Comparison of ENCODE assay signal across 9 mouse cellular contexts in genomic region chr12:57534517-57534878, GRCm38 (mm10). TPM values are rescaled to one million over a fixed set of nuclear protein-coding genes. Genes with fewer than 3 reads are reported as not detected.
DNase-seq lines count a peak whose midpoint lies in the region; ATAC-seq and TF ChIP-seq lines count a peak whose summit lies in the region.
"Had no signal": no experiment of that assay in that cellular context is flagged by ENCODE, and none has a peak within 500 bp of the region (broad histone marks: within the 10 kb centered on the region; RNA-seq: fewer than 3 reads in every experiment).

No protein-coding gene starts in this region.

- peaks cover 3% of the 10 kb centered on the region; the same call in 1 of the 2 replicates for H3K4me1 ChIP-seq in lung, adult 2 months (ENCODE audit: control insufficient read depth, insufficient read depth, low read length)
- peaks cover 3% of the 10 kb centered on the region for H3K4me1 ChIP-seq in hindbrain, embryonic 11.5 days (replicated peaks; ENCODE audit: control insufficient read depth, insufficient read depth, low read length)
- 0 out of 2 replicates have a peak, but pooled peaks cover 3% of the 10 kb centered on the region for H3K4me1 ChIP-seq in liver, embryonic 13.5 days (replicated peaks)
- H3K4me1 ChIP-seq in stomach, embryonic 14.5 days (ENCODE audit: control insufficient read depth, insufficient read depth, low read length), result no peaks in the 10 kb centered on the region; the same call in 1 of the 2 replicates

- peak; percentile 17 for ATAC-seq in hindbrain, embryonic 11.5 days (ENCODE audit: low FRiP score)
- ATAC-seq in liver, embryonic 13.5 days (ENCODE audit: low read depth), result peak; percentile 30; the same call in 1 of the 2 replicates
- no peak for ATAC-seq in stomach, embryonic 14.5 days (ENCODE audit: insufficient number of reproducible peaks, insufficient read depth, low FRiP score, low read depth)

- H3K36me3 ChIP-seq in hindbrain, embryonic 11.5 days (ENCODE audit: control insufficient read depth, insufficient read depth, low read length), result no peaks in the 10 kb centered on the region
- H3K36me3 ChIP-seq in liver, embryonic 13.5 days, result no peaks in the 10 kb centered on the region
- no peaks in the 10 kb centered on the region for H3K36me3 ChIP-seq in stomach, embryonic 14.5 days (ENCODE audit: control insufficient read depth, insufficient read depth, low read length)

- no peak for TF ChIP-seq CTCF in lung, adult 2 months (IDR thresholded peaks at IDR 0.05; ENCODE audit: insufficient read depth, low read length)

- no peak overlapping the region for H3K4me3 ChIP-seq in lung, adult 2 months (replicated peaks; ENCODE audit: extremely low read depth, low read depth, low read length)
- H3K4me3 ChIP-seq in hindbrain, embryonic 11.5 days (ENCODE audit: low read depth, low read length), result peak overlapping the region; percentile 16
- H3K4me3 ChIP-seq in liver, embryonic 13.5 days (replicated peaks), result no peak overlapping the region
- H3K4me3 ChIP-seq in stomach, embryonic 14.5 days (ENCODE audit: low read depth, low read length), result no peak overlapping the region
- H3K4me3 ChIP-seq: layer of hippocampus, adult 2 months had no signal

- H3K4me2 ChIP-seq in hindbrain, embryonic 11.5 days (replicated peaks; ENCODE audit: low read depth, low read length), result peak overlapping the region; percentile 47
- H3K4me2 ChIP-seq in liver, embryonic 13.5 days, result peak overlapping the region; percentile 34; the same call in 1 of the 2 replicates
- H3K4me2 ChIP-seq in stomach, embryonic 14.5 days (replicated peaks; ENCODE audit: low read depth, low read length), result no peak overlapping the region

- WGBS in lung, adult 2 months, result 2% methylated on average over 4 of the region's 6 CpGs
- 3% methylated on average over 4 of the region's 6 CpGs for WGBS in hindbrain, embryonic 11.5 days
- WGBS in liver, embryonic 13.5 days (ENCODE audit: insufficient replicate concordance), result 0% methylated on average over 6 of the region's 6 CpGs
- 2% methylated on average over 6 of the region's 6 CpGs for WGBS in stomach, embryonic 14.5 days

- H3K9ac ChIP-seq in hindbrain, embryonic 11.5 days (ENCODE audit: low read depth, low read length), result no peak overlapping the region
- H3K9ac ChIP-seq in liver, embryonic 13.5 days, result no peak overlapping the region
- no peak overlapping the region for H3K9ac ChIP-seq in stomach, embryonic 14.5 days (replicated peaks; ENCODE audit: low read depth, low read length)

- DNase-seq in lung, adult 2 months, result peak; percentile 38
- no peak for DNase-seq in lung, postnatal 25 days (ENCODE audit: low spot score)
- peak; percentile 30 for DNase-seq in hindbrain, embryonic 11.5 days (ENCODE audit: low spot score)
- DNase-seq in liver, embryonic 13.5 days, result no peak
- no peak for DNase-seq in cerebellum, adult 8-10 months
- no peak for DNase-seq in right cerebral cortex, postnatal 36 days (ENCODE audit: low spot score in 2 of 2)
- DNase-seq: thymus, adult 18-20 months had no signal

- H3K27ac ChIP-seq in hindbrain, embryonic 11.5 days (ENCODE audit: low read depth, low read length), result no peak overlapping the region
- H3K27ac ChIP-seq in liver, embryonic 13.5 days, result no peak overlapping the region
- H3K27ac ChIP-seq in stomach, embryonic 14.5 days (ENCODE audit: low read length), result peak overlapping the region; percentile 91; the same call in 1 of the 2 replicates
- H3K27ac ChIP-seq: layer of hippocampus, adult 2 months had no signal

- H3K27me3 ChIP-seq in hindbrain, embryonic 11.5 days (ENCODE audit: control insufficient read depth, insufficient read depth, low read length), result peaks cover 66% of the 10 kb centered on the region
- peaks cover 89% of the 10 kb centered on the region for H3K27me3 ChIP-seq in liver, embryonic 13.5 days
- H3K27me3 ChIP-seq in stomach, embryonic 14.5 days (ENCODE audit: control insufficient read depth, insufficient read depth, low read length), result peaks cover 25% of the 10 kb centered on the region

- no peaks in the 10 kb centered on the region for H3K9me3 ChIP-seq in hindbrain, embryonic 11.5 days (ENCODE audit: control insufficient read depth, low read length)
- H3K9me3 ChIP-seq in liver, embryonic 13.5 days (replicated peaks), result no peaks in the 10 kb centered on the region
- no peaks in the 10 kb centered on the region for H3K9me3 ChIP-seq in stomach, embryonic 14.5 days (ENCODE audit: control insufficient read depth, low read depth, low read length)

- TF ChIP-seq POLR2A in lung, adult 2 months (IDR thresholded peaks at IDR 0.05; ENCODE audit: borderline replicate concordance, extremely low read depth, low read depth, low read length), result no peak

RNA-seq across cellular contexts. Expression of gene Foxa1, which starts 12.2 kb away (rescaled TPM):
- 28.5 and 31.1 TPM in 2 replicates for polyA plus RNA-seq in lung, adult 2 months (2012; rRNA removed)
- polyA plus RNA-seq in hindbrain, embryonic 11.5 days (2014; fragmentation: Nextera tagmentation; extraction: Ambion mirVana), result 1.2 and 2.1 TPM in 2 replicates
- polyA plus RNA-seq in liver, embryonic 13.5 days (2015; fragmentation: Nextera tagmentation; extraction: Ambion mirVana), result 0.67 and 0.73 TPM in 2 replicates
- polyA plus RNA-seq in stomach, embryonic 14.5 days (2014; fragmentation: Nextera tagmentation; extraction: Ambion mirVana), result 19.6 and 20.0 TPM in 2 replicates

RNA-seq across cellular contexts. Expression of gene Ttc6, which starts 29.4 kb away (rescaled TPM):
- 3.5 and 5.2 TPM in 2 replicates for polyA plus RNA-seq in lung, adult 2 months (2012; rRNA removed)
- polyA plus RNA-seq in hindbrain, embryonic 11.5 days (2014; fragmentation: Nextera tagmentation; extraction: Ambion mirVana), result 0.33 and 1.2 TPM in 2 replicates
- polyA plus RNA-seq in liver, embryonic 13.5 days (2015; fragmentation: Nextera tagmentation; extraction: Ambion mirVana), result 0.05 TPM in 1 of 2 replicates, not detected in the other
- 9.0 and 11.4 TPM in 2 replicates for polyA plus RNA-seq in stomach, embryonic 14.5 days (2014; fragmentation: Nextera tagmentation; extraction: Ambion mirVana)

Comparison
In these comparisons a context has a peak if more than half of its experiments do, and no peak if none do; other contexts are left out.
1. DNase-seq: peak in lung, adult 2 months (single experiment) and hindbrain, embryonic 11.5 days (single experiment); none in lung, postnatal 25 days (single experiment), liver, embryonic 13.5 days (single experiment), cerebellum, adult 8-10 months (single experiment) and right cerebral cortex, postnatal 36 days (0 of 2).